Mouse (Mus musculus) cortical plate, adult 2 months (tissue): ENCODE data around the gene C5ar1.
"Not testable (repeated sequence)": the region's sequence is repeated elsewhere in the genome, so short reads cannot be mapped to it uniquely, and the experiment has no call there.

Source experiments
- CTCF ChIP-seq: fragments of 200-500 bp; IDR thresholded peaks from 2 replicates; pipeline ENCODE4 v1.5.1; 2011; ENCODE audit warnings: mild to moderate bottlenecking, control low read depth, low read length; ENCODE audit not compliant: insufficient read depth; ENCODE audit errors: extremely low read depth
- POLR2A ChIP-seq: fragments of 200-500 bp; IDR thresholded peaks from 2 replicates; pipeline ENCODE4 v1.6.1; 2011; ENCODE audit warnings: mild to moderate bottlenecking, low read length, control low read depth; ENCODE audit not compliant: insufficient read depth; ENCODE audit errors: extremely low read depth

DNA sequence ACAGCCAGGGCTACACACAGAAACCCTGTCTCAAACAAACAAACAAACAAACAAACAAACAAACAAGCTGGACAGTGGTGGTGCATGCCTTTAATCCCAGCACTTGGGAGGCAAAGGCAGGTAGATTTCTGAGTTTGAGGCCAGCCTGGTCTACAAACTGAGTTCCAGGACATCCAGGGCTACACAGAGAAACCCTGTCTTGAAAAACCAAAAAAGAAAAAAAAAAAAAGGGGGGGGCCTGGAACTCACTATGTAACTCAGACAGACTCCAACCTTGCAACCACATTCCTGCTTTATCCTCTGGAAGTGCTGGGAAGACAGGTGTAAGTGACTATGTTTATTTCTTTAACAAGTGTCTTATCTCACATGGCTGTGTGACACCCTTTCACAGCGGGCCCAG lies 48.8 kb upstream of the C5ar1 start, which contains the start of gene Bbc3:
- not testable (repeated sequence) for TF ChIP-seq CTCF, POLR2A
